Comparison of ENCODE assay signal across 18 mouse cellular contexts in the genomic region with DNA sequence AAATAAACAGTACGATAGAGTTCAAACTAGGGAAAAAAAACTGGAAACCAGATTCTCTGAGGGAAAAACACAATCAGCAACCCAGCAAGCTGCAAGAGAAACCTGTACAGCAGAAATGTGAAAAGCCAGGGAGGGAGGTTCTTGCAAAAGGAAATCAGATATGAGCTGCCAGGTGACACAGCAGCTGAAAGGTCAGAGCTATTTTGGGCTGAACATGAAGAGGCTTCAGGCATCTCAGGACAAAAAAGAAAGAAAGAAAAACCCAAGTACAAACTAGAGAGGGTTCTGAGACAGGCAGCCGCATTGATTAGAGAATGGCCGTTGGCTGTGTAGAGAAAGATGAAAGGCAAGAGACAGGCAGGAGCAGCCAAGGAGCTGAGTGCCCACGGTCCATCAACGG.
DNase-seq lines count a peak whose midpoint lies in the region; TF ChIP-seq lines count a peak whose summit lies in the region.
"Had no signal": no experiment of that assay in that cellular context is flagged by ENCODE, and none has a peak within 500 bp of the region (broad histone marks: within the 10 kb centered on the region; RNA-seq: fewer than 3 reads in every experiment).

No protein-coding gene starts in this region.

- H3K4me3 ChIP-seq in gastrocnemius, adult 2 months, result peak overlapping the region; percentile 53
- H3K4me3 ChIP-seq: forebrain, embryonic 12.5 days; hindbrain, embryonic 13.5 days; intestine, embryonic 15.5 days; liver, embryonic 13.5 days; megakaryocyte, embryonic 14.5 days; myocyte had no signal

- H3K27ac ChIP-seq in gastrocnemius, adult 2 months, result peak overlapping the region; percentile 89
- H3K27ac ChIP-seq: forebrain, embryonic 12.5 days; hindbrain, embryonic 13.5 days; intestine, embryonic 15.5 days; liver, embryonic 13.5 days had no signal

- peak; percentile 52 for DNase-seq in gastrocnemius, adult 2 months
- no peak for DNase-seq in gastrocnemius, postnatal 36 days
- peak; percentile 4 for DNase-seq in kidney, adult 11 months
- DNase-seq in kidney, postnatal 10 days, result no peak
- DNase-seq in brain, embryonic 14.5 days (ENCODE audit: low read depth), result peak; percentile 58
- DNase-seq in gastrocnemius, postnatal 14 days, result peak; percentile 4
- no peak for DNase-seq in layer of hippocampus, adult 9-11 months
- DNase-seq: cerebellum, postnatal 14 days; layer of hippocampus, postnatal 36 days; left cerebral cortex, postnatal 4 days; liver, embryonic 13.5 days; retina, postnatal 1 day; thymus, adult 2 months had no signal

- no peak for TF ChIP-seq CTCF in gastrocnemius, adult 2 months (IDR thresholded peaks at IDR 0.05)
- no peak for TF ChIP-seq CTCF in brain, embryonic 14.5 days (IDR thresholded peaks at IDR 0.05; ENCODE audit: borderline replicate concordance, extremely low read depth, insufficient read depth, insufficient read length)

- intact Hi-C loops in gastrocnemius, adult 2 months (cut with DNase I), result no loop called here
- intact Hi-C loops in gastrocnemius, postnatal 36 days (cut with DNase I), result no loop called here
- intact Hi-C loops in gastrocnemius, postnatal 14 days (cut with DNase I; ENCODE audit: low total_unique reads), result no loop called here

- TF ChIP-seq POLR2A in brain, embryonic 14.5 days (IDR thresholded peaks at IDR 0.05; ENCODE audit: borderline replicate concordance, extremely low read depth, insufficient read depth, insufficient read length, poor library complexity, severe bottlenecking), result no peak

Comparison
In these comparisons a context has a peak if more than half of its experiments do, and no peak if none do; other contexts are left out.
1. DNase-seq: peak in gastrocnemius, adult 2 months (single experiment), kidney, adult 11 months (single experiment), brain, embryonic 14.5 days (single experiment) and gastrocnemius, postnatal 14 days (single experiment); none in gastrocnemius, postnatal 36 days (0 of 2), kidney, postnatal 10 days (single experiment) and layer of hippocampus, adult 9-11 months (single experiment).